Mouse (Mus musculus): ENCODE measurements around the gene Agtr1b. TPM values are rescaled to one million over a fixed set of nuclear protein-coding genes. Genes with fewer than 3 reads are reported as not detected.

The Agtr1b gene
- polyA plus RNA-seq, 1 experiment = not detected

- no peak overlapping the region for H3K4me3 ChIP-seq (ENCODE audit: control insufficient read depth, insufficient read depth, low read length)
- TF ChIP-seq CTCF (IDR thresholded peaks at IDR 0.05; ENCODE audit: borderline replicate concordance, control insufficient read depth, extremely low read depth, insufficient read depth, low read length, poor library complexity) (no peak), POLR2A (IDR thresholded peaks at IDR 0.05; ENCODE audit: control insufficient read depth, extremely low read depth, insufficient read depth, low read length, poor library complexity) (no peak)
- WGBS = 95% methylated on average over 2 of the region's 2 CpGs
Observed at GRCm38 (mm10) chr3:20288761-20289160, 78.2 kb downstream of the Agtr1b start.

GRCm38 (mm10) chr3:20281796-20282195, 85.2 kb downstream of the Agtr1b start:
- Histone ChIP-seq H3K36me3 (ENCODE audit: control insufficient read depth, insufficient read depth, low read length) (no peaks in the 10 kb centered on the region), H3K4me1 (replicated peaks; ENCODE audit: control insufficient read depth, insufficient read depth, low read length) (no peaks in the 10 kb centered on the region), H3K4me3 (ENCODE audit: control insufficient read depth, insufficient read depth, low read length) (no peak overlapping the region), H3K27me3 (ENCODE audit: control insufficient read depth, insufficient read depth, low read length) (no peaks in the 10 kb centered on the region), H3K27ac (ENCODE audit: control insufficient read depth, insufficient read depth, low read length) (no peak overlapping the region)
- no peak for DNase-seq
- TF ChIP-seq POLR2A (IDR thresholded peaks at IDR 0.05; ENCODE audit: control insufficient read depth, extremely low read depth, insufficient read depth, low read length, poor library complexity) = no peak
- TF ChIP-seq CTCF (IDR thresholded peaks at IDR 0.05; ENCODE audit: borderline replicate concordance, control insufficient read depth, extremely low read depth, insufficient read depth, low read length, poor library complexity) = no peak
- WGBS = 66% methylated on average over 1 of the region's 1 CpGs

More at GRCm38 (mm10) chr3:20288761-20289160, 78.2 kb downstream of the Agtr1b start:
- Histone ChIP-seq H3K36me3 (ENCODE audit: control insufficient read depth, insufficient read depth, low read length) (no peaks in the 10 kb centered on the region), H3K27me3 (ENCODE audit: control insufficient read depth, insufficient read depth, low read length) (no peaks in the 10 kb centered on the region), H3K4me1 (replicated peaks; ENCODE audit: control insufficient read depth, insufficient read depth, low read length) (no peaks in the 10 kb centered on the region), H3K27ac (ENCODE audit: control insufficient read depth, insufficient read depth, low read length) (no peak overlapping the region)
- DNase-seq = no peak

GRCm38 (mm10) chr3:20275633-20276032, 91.3 kb downstream of the Agtr1b start, which contains the start of gene Cpb1:
Cpb1 (minus strand) TSS chr3:20275733.
- Histone ChIP-seq H3K36me3 (ENCODE audit: control insufficient read depth, insufficient read depth, low read length) (no peaks in the 10 kb centered on the region), H3K4me3 (ENCODE audit: control insufficient read depth, insufficient read depth, low read length) (no peak within 1 kb of the TSS), H3K27ac (ENCODE audit: control insufficient read depth, insufficient read depth, low read length) (no peak within 1 kb of the TSS), H3K4me1 (replicated peaks; ENCODE audit: control insufficient read depth, insufficient read depth, low read length) (no peaks in the 10 kb centered on the region), H3K27me3 (ENCODE audit: control insufficient read depth, insufficient read depth, low read length) (no peaks in the 10 kb centered on the region)
- DNase-seq = no peak
- 96% methylated on average over 3 of the region's 3 CpGs for WGBS
- no peak for TF ChIP-seq POLR2A (IDR thresholded peaks at IDR 0.05; ENCODE audit: control insufficient read depth, extremely low read depth, insufficient read depth, low read length, poor library complexity)

Other genes with a start within 250 kb of the Agtr1b start
- 21.6 and 24.6 TPM in 2 replicates for gene Gyg, start 211.9 kb downstream of the Agtr1b start, polyA plus RNA-seq (2012; rRNA removed)
- 1.9 and 2.3 TPM in 2 replicates for gene Cpa3, start 125.0 kb downstream of the Agtr1b start, polyA plus RNA-seq (2012; rRNA removed)
- gene Cpb1, start 91.4 kb downstream of the Agtr1b start, polyA plus RNA-seq (2012; rRNA removed) = not detected in 2 replicates